Mouse (Mus musculus) skeletal muscle tissue, adult 2 months (tissue): ENCODE measurements around the gene 4930451I11Rik.

Experiments used
- DNase-seq: peaks from one replicate; pipeline ENCODE4 v3.0.0-alpha.2; 2012; ENCODE audit warnings: low read depth, low spot score

4930451I11Rik gene

GRCm38 (mm10) chr7:126781661-126782370, 49.6 kb downstream of the 4930451I11Rik start:
- no peak for DNase-seq

- no peak for DNase-seq
Measured at GRCm38 (mm10) chr7:126780971-126781635, 50.3 kb downstream of the 4930451I11Rik start, which contains the start of gene Tbx6. Tbx6 (plus strand) TSS chr7:126781483.
